Mouse (Mus musculus): ENCODE data around the gene Paqr4.

Gene Paqr4

GRCm38 (mm10) chr17:23770493-23770892 is 29.8 kb upstream of the Paqr4 start:
- ChIA-PET POLR2A (interaction anchor here in 3 of 4 experiments (0.6 to 16.9 kb wide), 17 partner anchors 9 to 554 kb away, joined by 3 to 205 read pairs (median 3); partner anchors contain the start of genes Flywch2 (in 1 of the 3), Prss32 (in 1 of the 3) and Prss41 (in 1 of the 3)), CTCF (interaction anchor here in 3 of 4 experiments (0.5 to 2.0 kb wide), 4 partner anchors 9 to 76 kb away, joined by 3 to 13 read pairs (median 4); partner anchors contain the start of genes Prss32 (in 1 of the 3) and Prss41 (in 1 of the 3))

- ChIA-PET CTCF (interaction anchor here in 3 of 4 experiments (0.6 to 2.3 kb wide), 7 partner anchors 14 to 488 kb away, joined by 3 to 11 read pairs (median 4); partner anchors contain the start of genes Ccnf (in 1 of the 3), Prss32 (in 1 of the 3) and Prss41 (in 1 of the 3)), POLR2A (interaction anchor here in 3 of 4 experiments (1.1 to 2.8 kb wide), 8 partner anchors 11 to 81 kb away, joined by 3 to 11 read pairs (median 4); partner anchors contain the start of genes Pkmyt1 (in 1 of the 3), Prss32 (in 1 of the 3) and Prss41 (in 1 of the 3))
These were observed 22.3 kb upstream of the Paqr4 start for GRCm38 (mm10) chr17:23762976-23763375.

- CTCF ChIA-PET: interaction anchor here (0.7 to 1.5 kb wide), 6 partner anchors 9 to 83 kb away, joined by 3 to 7 read pairs (median 4); partner anchors contain the start of genes Prss32 (in 2 of the 4) and Prss41 (in 1 of the 4)
- POLR2A ChIA-PET: interaction anchor here (0.6 to 1.5 kb wide), 7 partner anchors 9 to 806 kb away, joined by 3 to 4 read pairs (median 3); partner anchors contain the start of genes Kremen2 (in 1 of the 4) and Srrm2 (in 1 of the 4)
These were observed 20.5 kb upstream of the Paqr4 start for GRCm38 (mm10) chr17:23761155-23761554.

GRCm38 (mm10) chr17:23760231-23760630 is 19.6 kb upstream of the Paqr4 start:
- POLR2A ChIA-PET: interaction anchor here in 1 of 4 experiments (1.9 to 2.0 kb wide), 2 partner anchors 18 to 31 kb away, joined by 7 to 9 read pairs; partner anchors contain the start of gene Srrm2
- CTCF ChIA-PET: no interaction called here

GRCm38 (mm10) chr17:23758801-23759200 is 18.1 kb upstream of the Paqr4 start:
- ChIA-PET POLR2A (interaction anchor here (0.5 to 3.2 kb wide), 28 partner anchors 9 to 909 kb away, joined by 3 to 20 read pairs (median 4); partner anchors contain the start of genes Paqr4 (in 2 of the 4), Elob (in 1 of the 4), Prss32 (in 1 of the 4) and Srrm2 (in 1 of the 4)), CTCF (interaction anchor here (0.5 to 2.4 kb wide), 21 partner anchors 8 to 160 kb away, joined by 3 to 13 read pairs (median 4); partner anchors contain the start of genes Kremen2 (in 2 of the 4), Prss32 (in 2 of the 4), Prss41 (in 2 of the 4) and Elob (in 1 of the 4))

- ChIA-PET POLR2A (interaction anchor here in 3 of 4 experiments (0.7 to 3.2 kb wide), 13 partner anchors 8 to 69 kb away, joined by 3 to 20 read pairs (median 4); partner anchors contain the start of gene Flywch1 (in 1 of the 3)), CTCF (interaction anchor here in 3 of 4 experiments (0.7 to 2.4 kb wide), 6 partner anchors 9 to 93 kb away, joined by 3 to 12 read pairs (median 4); partner anchors contain the start of gene Kremen2 (in 2 of the 3))
These were observed 16.9 kb upstream of the Paqr4 start for GRCm38 (mm10) chr17:23757581-23757980.

GRCm38 (mm10) chr17:23755689-23756088 is 15.0 kb upstream of the Paqr4 start:
- CTCF ChIA-PET: interaction anchor here in 2 of 4 experiments (0.6 to 1.6 kb wide), 3 partner anchors 11 to 205 kb away, joined by 3 to 11 read pairs (median 5); no protein-coding TSS in a partner anchor
- POLR2A ChIA-PET: interaction anchor here in 1 of 4 experiments (0.6 to 0.7 kb wide), 3 partner anchors 32 to 701 kb away, joined by 3 to 5 read pairs (median 3); no protein-coding TSS in a partner anchor

- ChIA-PET CTCF (interaction anchor here (0.7 to 4.6 kb wide), 47 partner anchors 8 to 211 kb away, joined by 3 to 48 read pairs (median 4); partner anchors contain the start of genes Prss32 (in 3 of the 4), Prss41 (in 3 of the 4), Paqr4 (in 2 of the 4) and Bicdl2 (in 1 of the 4)), POLR2A (interaction anchor here (0.6 to 15.7 kb wide), 21 partner anchors 8 to 97 kb away, joined by 3 to 197 read pairs (median 5); partner anchors contain the start of genes Pkmyt1 (in 2 of the 4), Prss32 (in 2 of the 4), Prss41 (in 2 of the 4) and 1520401A03Rik (in 1 of the 4))
These were observed 8.9 kb upstream of the Paqr4 start for GRCm38 (mm10) chr17:23749400-23750191.

- ChIA-PET POLR2A (interaction anchor here (0.6 to 15.7 kb wide), 21 partner anchors 8 to 98 kb away, joined by 3 to 197 read pairs (median 4); partner anchors contain the start of genes Prss32 (in 3 of the 4), Prss41 (in 3 of the 4), Pkmyt1 (in 2 of the 4) and 1520401A03Rik (in 1 of the 4)), CTCF (interaction anchor here (0.5 to 4.6 kb wide), 68 partner anchors 8 to 214 kb away, joined by 3 to 48 read pairs (median 4); partner anchors contain the start of genes Prss32 (in 3 of the 4), Prss41 (in 3 of the 4), Elob (in 2 of the 4) and Paqr4 (in 2 of the 4))
These were observed 8.1 kb upstream of the Paqr4 start for GRCm38 (mm10) chr17:23748631-23749391.

GRCm38 (mm10) chr17:23748026-23748425 is 7.4 kb upstream of the Paqr4 start:
- POLR2A ChIA-PET: interaction anchor here in 3 of 4 experiments (1.1 to 15.7 kb wide), 6 partner anchors 10 to 25 kb away, joined by 3 to 197 read pairs (median 6); partner anchors contain the start of genes Pkmyt1 (in 2 of the 3) and 1520401A03Rik (in 1 of the 3)

GRCm38 (mm10) chr17:23747471-23747870 is 6.8 kb upstream of the Paqr4 start:
- CTCF ChIA-PET: interaction anchor here in 3 of 4 experiments (0.6 to 4.6 kb wide), 9 partner anchors 8 to 96 kb away, joined by 3 to 48 read pairs (median 3); partner anchors contain the start of genes Paqr4 (in 1 of the 3), Prss32 (in 1 of the 3) and Prss41 (in 1 of the 3)
- POLR2A ChIA-PET: interaction anchor here in 2 of 4 experiments (1.3 to 15.7 kb wide), 6 partner anchors 9 to 106 kb away, joined by 3 to 197 read pairs (median 4); partner anchors contain the start of genes Pkmyt1 (in 2 of the 2) and 1520401A03Rik (in 1 of the 2)

More at GRCm38 (mm10) chr17:23748026-23748425, 7.4 kb upstream of the Paqr4 start:
- CTCF ChIA-PET: interaction anchor here in 3 of 4 experiments (0.7 to 4.6 kb wide), 12 partner anchors 8 to 96 kb away, joined by 3 to 48 read pairs (median 6); partner anchors contain the start of genes Prss32 (in 2 of the 3), Prss41 (in 2 of the 3) and Paqr4 (in 1 of the 3)

GRCm38 (mm10) chr17:23746767-23747166 is 6.1 kb upstream of the Paqr4 start:
- ChIA-PET POLR2A (interaction anchor here in 3 of 4 experiments (0.7 to 15.7 kb wide), 19 partner anchors 8 to 178 kb away, joined by 3 to 197 read pairs (median 3); partner anchors contain the start of genes Pkmyt1 (in 2 of the 3), 1520401A03Rik (in 1 of the 3) and Elob (in 1 of the 3)), CTCF (interaction anchor here in 3 of 4 experiments (0.5 to 4.6 kb wide), 20 partner anchors 9 to 174 kb away, joined by 3 to 48 read pairs (median 4); partner anchors contain the start of genes Elob (in 1 of the 3), Pkmyt1 (in 1 of the 3), Prss32 (in 1 of the 3) and Prss41 (in 1 of the 3))

GRCm38 (mm10) chr17:23746311-23746710 is 5.6 kb upstream of the Paqr4 start:
- ChIA-PET POLR2A (interaction anchor here in 3 of 4 experiments (0.7 to 15.7 kb wide), 19 partner anchors 8 to 179 kb away, joined by 3 to 197 read pairs (median 3); partner anchors contain the start of genes Pkmyt1 (in 2 of the 3), 1520401A03Rik (in 1 of the 3) and Elob (in 1 of the 3)), CTCF (interaction anchor here in 3 of 4 experiments (0.5 to 4.6 kb wide), 20 partner anchors 9 to 116 kb away, joined by 3 to 48 read pairs (median 4); partner anchors contain the start of genes Elob (in 1 of the 3), Pkmyt1 (in 1 of the 3), Prss32 (in 1 of the 3) and Prss41 (in 1 of the 3))

GRCm38 (mm10) chr17:23745301-23746251 is 4.9 kb upstream of the Paqr4 start, which contains the start of gene Kremen2:
Gene Kremen2 (minus strand): TSS chr17:23745833.
- POLR2A ChIA-PET: interaction anchor here in 3 of 4 experiments (0.7 to 15.7 kb wide), 19 partner anchors 8 to 141 kb away, joined by 3 to 197 read pairs (median 3); partner anchors contain the start of genes Pkmyt1 (in 2 of the 3), 1520401A03Rik (in 1 of the 3) and Elob (in 1 of the 3)
- CTCF ChIA-PET: interaction anchor here in 3 of 4 experiments (0.5 to 4.6 kb wide), 17 partner anchors 12 to 115 kb away, joined by 3 to 48 read pairs (median 3); partner anchors contain the start of genes Elob (in 1 of the 3), Pkmyt1 (in 1 of the 3), Prss32 (in 1 of the 3) and Prss41 (in 1 of the 3)
